9 mouse cellular contexts compared by ENCODE assay signal in the genomic region with DNA sequence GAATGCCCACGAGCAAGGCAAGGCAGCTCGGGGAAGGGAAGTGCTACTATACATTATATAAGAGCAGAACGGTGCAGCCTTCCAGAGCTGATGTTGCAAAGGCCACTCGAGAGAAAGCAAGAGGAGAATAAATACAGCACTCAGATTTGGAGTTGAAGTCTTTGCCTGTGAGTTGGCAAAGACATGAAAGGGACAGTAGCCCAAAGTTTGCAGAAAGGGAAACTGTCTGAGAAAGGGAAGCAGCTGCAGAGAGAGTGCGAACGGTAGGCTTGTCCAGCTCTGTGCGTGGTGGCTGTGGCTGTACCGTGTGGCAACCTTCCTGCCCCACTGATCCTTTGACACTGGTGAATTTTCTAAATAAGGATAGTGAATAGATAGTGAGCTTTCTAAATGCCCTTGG. TPM values are rescaled to one million over a fixed set of nuclear protein-coding genes. Genes with fewer than 3 reads are reported as not detected.
A peak's percentile ranks its signal among the peaks of the same experiment; 100 is the strongest.
DNase-seq lines count a peak whose midpoint lies in the region; ATAC-seq and TF ChIP-seq lines count a peak whose summit lies in the region.
"Had no signal": no experiment of that assay in that cellular context is flagged by ENCODE, and none has a peak within 500 bp of the region (broad histone marks: within the 10 kb centered on the region; RNA-seq: fewer than 3 reads in every experiment).

No protein-coding gene starts in this region.

- no peak for TF ChIP-seq POLR2A in bone marrow macrophage, adult 2 months (IDR thresholded peaks at IDR 0.05; ENCODE audit: borderline replicate concordance, low read depth, low read length)

- H3K4me1 ChIP-seq in bone marrow macrophage, adult 2 months (ENCODE audit: control insufficient read depth, insufficient read depth, low read length) = peaks cover 34% of the 10 kb centered on the region
- peaks cover 27% of the 10 kb centered on the region for H3K4me1 ChIP-seq in hindbrain, embryonic 16.5 days (ENCODE audit: control insufficient read depth, insufficient read depth, low read depth, low read length)

- no peak for TF ChIP-seq CTCF in bone marrow macrophage, adult 2 months (IDR thresholded peaks at IDR 0.05; ENCODE audit: low read depth, low read length)

- intact Hi-C loops in left cerebral cortex, postnatal 4 days (cut with DNase I) = loop anchor here (10.0 kb wide), 1 partner anchor 236 kb away; the partner anchor contains the start of gene Polr3e

- peak overlapping the region; percentile 80 for H3K4me2 ChIP-seq in hindbrain, embryonic 16.5 days (ENCODE audit: low read length)

- DNase-seq in frontal cortex, postnatal 14 days (ENCODE audit: low spot score in 2 of 2) = no peak
- no peak for DNase-seq in left cerebral cortex, postnatal 4 days
- DNase-seq in left cerebral cortex, adult 8-10 months (ENCODE audit: low spot score in 2 of 2) = no peak
- DNase-seq in layer of hippocampus, postnatal 25 days (ENCODE audit: extremely low spot score in 1 of 2, low spot score in 1 of 2) = no peak

- peak; percentile 35; the same call in 1 of the 2 replicates for ATAC-seq in frontal cortex, adult (ENCODE audit: low TSS enrichment)
- no peak for ATAC-seq in hindbrain, embryonic 16.5 days
- ATAC-seq in megakaryocyte progenitor cell, adult 5-6 weeks (replicated peaks; ENCODE audit: poor library complexity) = peak; percentile 56

- no peaks in the 10 kb centered on the region for H3K27me3 ChIP-seq in hindbrain, embryonic 16.5 days (replicated peaks; ENCODE audit: control insufficient read depth, insufficient read depth, low read length)

- H3K27ac ChIP-seq in bone marrow macrophage, adult 2 months (ENCODE audit: insufficient read depth, low read depth, low read length) = 0 out of 2 replicates have a peak overlapping the region, but pooled peaks have one; percentile 1
- no peak overlapping the region for H3K27ac ChIP-seq in hindbrain, embryonic 16.5 days (ENCODE audit: low read depth, low read length)

- no peaks in the 10 kb centered on the region for H3K9me3 ChIP-seq in hindbrain, embryonic 16.5 days (ENCODE audit: control insufficient read depth, low read length)

- no peaks in the 10 kb centered on the region for H3K36me3 ChIP-seq in hindbrain, embryonic 16.5 days (ENCODE audit: control insufficient read depth, insufficient read depth, low read length)

- peak overlapping the region; percentile 69 for H3K4me3 ChIP-seq in bone marrow macrophage, adult 2 months (ENCODE audit: insufficient read depth, low read length)
- no peak overlapping the region; the same call in none of the 2 replicates for H3K4me3 ChIP-seq in hindbrain, embryonic 16.5 days (ENCODE audit: low read length)

- WGBS in hindbrain, embryonic 16.5 days = 56% methylated on average over 8 of the region's 8 CpGs

- no peak overlapping the region for H3K9ac ChIP-seq in hindbrain, embryonic 16.5 days (ENCODE audit: low read depth, low read length)

RNA-seq across cellular contexts. Expression of gene Mosmo, which starts 1.6 kb away (rescaled TPM):
- 22.2 and 35.0 TPM in 2 replicates for polyA plus RNA-seq in bone marrow macrophage, adult 2 months (2012; ENCODE audit: insufficient read depth, insufficient read length, missing spikeins)
- polyA plus RNA-seq in hindbrain, embryonic 16.5 days (2015; fragmentation: Nextera tagmentation; extraction: Ambion mirVana) = 8.0 and 9.2 TPM in 2 replicates
- 20.2 and 20.4 TPM in 2 replicates for total RNA-seq in megakaryocyte progenitor cell, adult 5-6 weeks (2015)
- total RNA-seq in megakaryocyte progenitor cell, adult 5-6 weeks (2017) = 16.8 and 17.2 TPM in 2 replicates
- 10 to 100 TPM; 46.2 to 50.0 TPM for total RNA-seq in left cerebral cortex, postnatal 4 days (2021)
- 10 to 100 TPM; 69.0 to 88.6 (median 73.7) TPM for total RNA-seq in left cerebral cortex, adult 8-10 months (2022)
- total RNA-seq in layer of hippocampus, postnatal 25 days (2021) = 10 to 100 TPM; 77.8 to 79.9 TPM

RNA-seq across cellular contexts. Expression of gene Pdzd9, which starts 8.9 kb away (rescaled TPM):
- polyA plus RNA-seq in bone marrow macrophage, adult 2 months (2012; ENCODE audit: insufficient read depth, insufficient read length, missing spikeins) = 0.37 and 0.42 TPM in 2 replicates
- 0.48 and 0.49 TPM in 2 replicates for polyA plus RNA-seq in hindbrain, embryonic 16.5 days (2015; fragmentation: Nextera tagmentation; extraction: Ambion mirVana)
- total RNA-seq in megakaryocyte progenitor cell, adult 5-6 weeks (2015) = 0.10 TPM in 1 of 2 replicates, not detected in the other
- 0.07 and 0.54 TPM in 2 replicates for total RNA-seq in megakaryocyte progenitor cell, adult 5-6 weeks (2017)
- total RNA-seq in left cerebral cortex, postnatal 4 days (2021) = under 1 TPM in 1 of 2 experiments, not detected in 1; 0.26 TPM
- under 1 TPM in 2 of 4 experiments, not detected in 2; 0.17 to 0.39 TPM for total RNA-seq in left cerebral cortex, adult 8-10 months (2022)
- not detected for total RNA-seq in layer of hippocampus, postnatal 25 days (2021)
- total RNA-seq: heart, adult 18-20 months had no signal

RNA-seq across cellular contexts. Expression of gene Uqcrc2, which starts 44.0 kb away (rescaled TPM):
- polyA plus RNA-seq in bone marrow macrophage, adult 2 months (2012; ENCODE audit: insufficient read depth, insufficient read length, missing spikeins) = 75.3 and 99.8 TPM in 2 replicates
- 244 and 260 TPM in 2 replicates for polyA plus RNA-seq in hindbrain, embryonic 16.5 days (2015; fragmentation: Nextera tagmentation; extraction: Ambion mirVana)
- 250 and 261 TPM in 2 replicates for total RNA-seq in megakaryocyte progenitor cell, adult 5-6 weeks (2015)
- total RNA-seq in megakaryocyte progenitor cell, adult 5-6 weeks (2017) = 165 and 178 TPM in 2 replicates
- 100 to 1,000 TPM; 187 to 198 TPM for total RNA-seq in left cerebral cortex, postnatal 4 days (2021)
- 100 to 1,000 TPM; 248 to 256 (median 249) TPM for total RNA-seq in left cerebral cortex, adult 8-10 months (2022)
- 100 to 1,000 TPM; 222 to 250 TPM for total RNA-seq in layer of hippocampus, postnatal 25 days (2021)
